Mouse (Mus musculus): ENCODE results near the gene Rgs6.

Rgs6 gene

GRCm38 (mm10) chr12:82756756-82757155 lies 168.7 kb downstream of the Rgs6 start:
- DNase-seq (ENCODE audit: low spot score in 2 of 2): peak; percentile 66 to 74

DNA sequence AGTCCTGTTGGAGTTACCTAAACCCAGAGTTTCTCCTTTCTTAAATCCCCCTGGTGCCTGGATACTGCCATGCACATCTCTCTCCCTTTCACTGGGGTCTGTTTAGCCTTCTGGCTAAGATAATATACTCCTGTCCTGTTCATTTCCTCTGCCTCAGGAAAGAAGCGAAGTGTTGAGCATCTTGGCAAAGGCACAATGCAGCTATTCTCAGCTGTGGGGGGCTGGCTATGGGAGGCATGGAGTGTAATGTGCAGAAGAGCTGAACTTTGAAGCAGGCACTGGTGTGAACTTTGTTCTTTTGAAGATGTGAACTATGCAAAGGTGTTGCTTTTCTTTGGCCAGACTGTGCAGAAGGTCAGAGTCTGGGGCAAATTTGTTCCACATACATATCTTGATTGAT lies 169.3 kb downstream of the Rgs6 start:
- DNase-seq (ENCODE audit: low spot score in 2 of 2): no peak

- no peak for DNase-seq (ENCODE audit: low spot score in 2 of 2)
Measured at GRCm38 (mm10) chr12:82762046-82762445, 174.0 kb downstream of the Rgs6 start.

DNA sequence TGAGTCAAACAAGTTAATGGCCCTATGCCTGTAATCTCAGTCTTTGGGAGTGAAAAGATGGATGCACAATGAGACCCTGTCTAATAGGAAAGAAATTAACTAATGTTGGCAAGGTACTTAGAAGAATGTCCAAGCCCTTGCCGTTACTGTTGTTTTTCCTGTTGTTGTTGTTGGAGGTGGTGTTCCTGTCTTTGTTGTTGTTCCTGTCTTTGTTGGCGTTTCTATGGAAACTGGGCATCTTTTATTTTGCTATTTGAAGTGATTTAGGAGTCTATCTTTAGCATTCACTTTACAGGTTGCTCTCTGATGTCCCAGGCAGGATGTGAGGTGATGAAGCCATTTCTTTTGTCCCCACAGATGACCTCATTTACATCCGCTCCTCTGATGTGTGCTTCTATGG lies 180.6 kb downstream of the Rgs6 start:
- peak in 1 of 2 experiments; percentile 9 for DNase-seq (ENCODE audit: low spot score in 2 of 2)

DNA sequence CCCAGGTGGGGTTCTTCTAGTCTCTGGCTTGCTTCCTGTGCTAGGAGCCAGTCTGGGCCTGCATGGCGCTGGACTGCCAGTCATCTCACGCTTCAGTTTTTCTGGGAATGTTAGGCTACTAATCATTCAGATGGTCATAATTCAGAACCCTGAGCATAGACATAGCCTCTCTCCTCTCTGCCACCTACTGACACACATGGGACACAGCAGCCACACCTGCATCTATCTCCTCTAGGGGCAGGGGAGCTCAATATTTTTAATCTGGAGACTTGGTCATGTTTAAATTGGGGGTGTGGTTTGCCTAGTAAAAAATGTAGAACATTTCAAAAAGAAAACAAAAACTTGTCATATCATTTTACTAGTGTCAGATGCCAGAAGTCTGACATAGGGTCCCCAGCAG lies 184.1 kb downstream of the Rgs6 start:
- no peak for DNase-seq (ENCODE audit: low spot score in 2 of 2)

GRCm38 (mm10) chr12:82774576-82774975 lies 186.5 kb downstream of the Rgs6 start:
- no peak for DNase-seq (ENCODE audit: low spot score in 2 of 2)

- no peak for DNase-seq (ENCODE audit: low spot score in 2 of 2)
Measured at GRCm38 (mm10) chr12:82776686-82777085, 188.6 kb downstream of the Rgs6 start.

GRCm38 (mm10) chr12:82780936-82781335 lies 192.8 kb downstream of the Rgs6 start:
- no peak for DNase-seq (ENCODE audit: low spot score in 2 of 2)

GRCm38 (mm10) chr12:82781414-82781813 lies 193.3 kb downstream of the Rgs6 start:
- DNase-seq (ENCODE audit: low spot score in 2 of 2): no peak

DNA sequence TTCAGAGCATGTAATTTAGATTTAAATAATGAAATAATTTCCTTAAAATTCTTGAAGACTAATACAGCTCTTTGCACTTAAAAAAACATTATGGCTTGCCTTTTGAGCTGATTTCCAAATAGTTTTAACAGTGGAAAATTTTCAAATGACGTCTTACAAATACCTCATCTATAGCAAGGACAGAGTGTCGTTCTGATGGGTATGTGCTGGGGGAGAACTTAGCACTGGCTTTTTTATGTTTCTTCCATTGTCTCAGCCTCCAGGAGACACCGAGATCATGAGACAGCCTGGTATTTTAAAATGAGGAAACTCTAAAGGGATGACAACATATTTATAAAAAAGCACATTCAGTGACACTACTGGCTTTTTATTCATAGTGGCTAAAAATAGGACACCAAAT lies 204.0 kb downstream of the Rgs6 start:
- no peak for DNase-seq (ENCODE audit: low spot score in 2 of 2)

DNA sequence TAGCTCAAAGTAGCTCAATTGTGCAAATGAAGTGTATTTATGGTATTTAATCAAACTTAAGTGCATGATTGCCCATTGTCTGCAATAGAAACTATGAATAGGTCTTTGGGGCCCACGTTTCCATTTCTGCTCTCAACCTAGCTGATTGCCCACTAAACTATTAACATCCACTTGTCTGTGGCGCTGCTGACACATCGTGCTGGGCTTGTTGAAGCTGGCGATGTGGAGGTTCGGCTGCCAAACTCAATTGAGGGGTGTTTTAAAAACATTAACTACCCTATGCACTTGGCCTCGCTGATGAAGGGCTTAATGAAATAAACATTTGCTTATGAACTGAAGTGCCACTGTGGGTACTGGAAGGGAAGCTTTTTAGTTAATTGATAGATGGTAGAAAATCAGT lies 211.8 kb downstream of the Rgs6 start:
- DNase-seq (ENCODE audit: low spot score in 2 of 2): no peak

DNA sequence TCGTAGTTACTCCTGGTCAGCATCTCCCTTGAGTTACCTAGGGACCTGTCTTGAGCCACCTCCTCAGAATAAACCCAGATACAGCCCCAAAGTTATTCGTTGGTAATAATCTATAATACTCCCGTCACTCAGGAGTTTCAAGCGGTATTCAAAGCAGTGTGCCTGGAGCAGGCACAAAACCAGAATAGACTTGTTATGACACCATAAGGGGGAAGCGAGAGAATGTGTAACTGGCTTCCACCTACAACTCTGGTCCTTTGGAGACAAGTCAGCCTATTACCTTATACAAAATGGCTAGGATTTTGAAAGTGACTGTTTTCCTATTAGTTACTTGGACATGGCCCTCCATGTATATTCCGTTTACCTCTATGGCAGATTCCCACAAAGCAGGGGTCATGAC lies 213.6 kb downstream of the Rgs6 start:
- DNase-seq (ENCODE audit: low spot score in 2 of 2): no peak

DNA sequence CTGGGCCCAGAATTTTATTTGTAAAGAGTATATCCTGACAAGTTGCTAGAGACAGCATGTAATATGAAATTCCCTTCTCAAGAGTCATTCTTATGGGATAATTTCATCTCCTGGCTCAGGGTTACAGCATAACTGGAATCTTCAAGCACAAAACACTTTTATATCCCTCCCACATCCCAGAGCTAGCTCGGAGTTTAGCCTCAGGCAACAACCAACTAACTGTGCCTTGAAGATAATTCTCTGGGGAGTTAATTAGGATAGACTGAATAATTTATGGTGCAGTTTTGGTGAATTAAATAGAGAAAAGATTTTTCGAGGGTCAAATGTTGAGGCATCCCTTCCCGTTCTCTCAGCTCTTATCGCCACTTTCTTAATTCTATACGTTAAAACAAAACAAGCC lies 214.6 kb downstream of the Rgs6 start:
- DNase-seq (ENCODE audit: low spot score in 2 of 2): no peak

- DNase-seq (ENCODE audit: low spot score in 2 of 2): peak; percentile 35 to 51
Measured at GRCm38 (mm10) chr12:82805167-82805566, 217.1 kb downstream of the Rgs6 start.

- no peak for DNase-seq (ENCODE audit: low spot score in 2 of 2)
Measured at GRCm38 (mm10) chr12:82810631-82811030, 222.5 kb downstream of the Rgs6 start.

- no peak for DNase-seq (ENCODE audit: low spot score in 2 of 2)
Measured at GRCm38 (mm10) chr12:82815982-82816381, 227.9 kb downstream of the Rgs6 start.

DNA sequence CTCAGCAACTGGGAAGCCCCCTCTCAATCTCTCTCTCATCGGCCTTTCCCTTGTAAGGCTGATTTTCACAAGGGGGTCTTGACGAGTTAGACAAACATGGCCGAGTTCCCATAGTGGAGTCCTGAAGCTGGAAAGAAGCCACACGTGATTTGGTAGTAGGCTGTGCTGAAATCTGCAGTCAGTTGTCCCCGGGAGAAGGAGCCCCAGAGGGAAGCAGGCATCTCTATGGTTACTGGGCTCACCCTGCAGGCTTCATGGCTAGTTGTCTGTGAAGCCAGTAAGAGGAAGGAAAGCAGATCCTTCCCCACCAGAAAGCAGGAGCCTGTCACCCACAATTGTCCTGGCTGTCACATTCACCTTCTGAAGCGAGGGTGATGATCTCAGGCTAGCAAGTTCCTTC lies 231.2 kb downstream of the Rgs6 start:
- DNase-seq (ENCODE audit: low spot score in 2 of 2): peak; percentile 44 to 57

DNA sequence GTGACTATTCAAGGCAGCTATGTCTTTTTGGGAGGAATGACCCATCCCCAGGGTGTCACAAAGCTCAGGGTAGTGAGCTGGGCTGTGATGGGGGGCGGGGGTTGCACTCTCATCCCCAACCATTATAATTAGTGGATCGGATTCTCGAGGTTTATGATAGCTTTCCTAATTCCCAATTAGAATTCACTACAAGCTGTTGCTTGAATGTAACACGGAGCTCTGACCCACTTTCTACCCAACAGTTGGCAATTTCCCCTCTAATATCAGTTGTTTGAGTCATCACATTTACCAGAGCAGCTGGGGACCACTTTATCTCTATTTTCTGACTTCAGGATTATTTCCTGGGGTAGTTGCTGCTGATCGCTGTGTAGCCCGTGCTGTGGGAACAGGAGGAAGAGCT lies 231.9 kb downstream of the Rgs6 start:
- no peak for DNase-seq (ENCODE audit: low spot score in 2 of 2)

DNA sequence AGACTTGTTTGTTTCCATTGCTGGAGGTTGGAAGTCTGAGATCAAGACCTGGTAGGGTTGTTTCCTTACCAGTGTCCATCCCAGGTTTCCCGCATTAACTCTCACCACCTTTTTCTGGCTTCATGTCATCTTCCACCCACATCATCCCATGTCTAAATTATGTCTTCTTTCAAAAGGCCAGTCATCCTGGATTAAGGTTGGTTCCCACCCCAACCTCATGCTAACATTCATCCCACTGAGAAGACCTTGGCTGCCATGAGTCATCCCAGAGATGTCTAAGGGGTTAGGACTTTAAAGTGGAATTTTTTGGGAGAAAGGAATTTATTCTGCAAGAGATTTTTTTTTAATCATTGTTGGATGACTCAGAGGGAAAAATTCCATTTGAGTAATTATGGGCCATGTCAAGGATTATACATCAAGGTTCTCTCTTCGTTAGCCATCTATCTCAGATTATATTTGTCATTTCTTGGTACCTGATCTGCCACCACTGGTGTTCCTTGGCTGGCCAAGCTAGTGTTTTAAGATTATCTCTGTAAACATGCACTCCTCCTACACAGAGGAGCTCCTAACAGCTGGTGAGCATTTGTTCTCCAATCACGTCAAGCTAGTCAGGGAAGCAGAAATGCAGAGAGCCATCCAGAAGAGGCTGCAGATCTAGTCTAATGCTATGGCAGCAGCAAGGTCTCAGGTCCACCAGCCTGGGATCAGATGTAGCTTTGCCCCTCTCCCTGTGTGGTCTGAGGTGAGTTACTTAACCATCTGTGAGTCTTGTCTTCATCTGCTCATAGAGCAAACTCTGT lies 234.9 kb downstream of the Rgs6 start:
- DNase-seq (ENCODE audit: low spot score in 2 of 2): no peak

GRCm38 (mm10) chr12:82830333-82830732 lies 242.2 kb downstream of the Rgs6 start:
- peak in 1 of 2 experiments; percentile 32 for DNase-seq (ENCODE audit: low spot score in 2 of 2)

- no peak for DNase-seq (ENCODE audit: low spot score in 2 of 2)
Measured at GRCm38 (mm10) chr12:82838544-82838943, 250.5 kb downstream of the Rgs6 start.

DNA sequence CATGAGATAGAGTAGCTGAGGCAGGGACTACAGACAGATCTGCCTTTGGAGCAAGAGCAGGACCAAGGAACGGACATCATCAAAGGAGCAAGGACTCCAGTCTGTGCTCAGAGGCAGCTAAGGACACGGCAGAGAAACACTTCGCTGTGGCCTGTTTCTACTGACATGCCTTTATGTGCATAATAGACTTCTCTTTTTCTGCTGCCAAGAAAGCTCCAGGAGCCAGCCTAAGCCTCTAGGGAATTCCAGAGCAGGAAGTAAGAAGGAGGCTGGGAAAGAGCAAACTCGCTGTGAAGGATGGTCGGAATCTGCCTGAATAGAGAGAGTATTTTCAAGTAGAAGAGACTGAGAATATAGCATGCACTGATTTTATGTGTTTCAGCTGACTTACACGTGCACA lies 253.5 kb downstream of the Rgs6 start:
- DNase-seq (ENCODE audit: low spot score in 2 of 2): peak; percentile 52 to 59

DNA sequence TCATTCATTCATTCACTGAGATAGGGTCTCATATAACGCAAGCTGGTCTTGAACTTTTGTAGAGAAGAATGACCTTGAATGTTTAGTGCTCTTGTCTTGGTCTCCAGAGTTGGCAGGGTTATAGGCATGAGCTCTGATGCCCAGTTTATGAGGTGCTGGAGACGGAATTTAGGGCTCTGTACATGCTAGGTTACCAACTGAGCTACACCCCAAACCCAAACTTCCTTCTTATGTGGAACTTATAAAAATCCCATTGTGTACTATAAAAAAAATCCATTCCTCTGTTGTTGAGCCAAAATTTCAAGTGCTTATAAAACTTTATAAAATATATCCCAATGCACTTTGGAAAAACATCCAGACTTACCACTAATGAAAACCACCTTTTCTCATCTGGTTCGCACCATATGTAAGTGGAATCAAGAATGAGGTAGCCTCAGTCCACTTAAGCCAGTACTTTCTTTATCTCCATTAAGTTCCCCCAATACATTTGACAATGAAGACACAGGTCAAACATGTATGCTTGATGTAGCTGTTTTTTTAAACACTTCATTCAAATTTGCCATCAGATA lies 260.3 kb downstream of the Rgs6 start:
- DNase-seq (ENCODE audit: low spot score in 2 of 2): no peak

DNA sequence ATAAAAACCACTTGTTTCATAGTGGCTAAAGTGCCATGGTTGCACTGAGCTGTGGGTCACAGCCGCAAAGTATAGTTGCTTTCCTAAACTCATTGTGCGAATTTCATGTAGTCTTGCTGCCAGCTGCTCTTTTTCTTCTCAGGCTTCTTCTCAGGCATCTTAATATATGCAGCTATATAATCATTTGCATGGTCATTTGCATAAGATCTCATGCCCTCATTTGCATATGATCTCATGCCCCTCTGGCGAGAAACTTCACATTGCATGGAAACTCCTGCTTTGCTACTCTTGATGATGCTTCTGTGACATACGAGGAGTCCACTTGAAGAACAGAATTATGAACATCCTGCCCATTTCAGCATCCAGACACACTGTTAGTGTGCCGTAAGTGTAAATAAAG lies 266.8 kb downstream of the Rgs6 start:
- DNase-seq (ENCODE audit: low spot score in 2 of 2): no peak

Data from right cerebral cortex, postnatal 10 days (tissue).